Mouse (Mus musculus): ENCODE measurements around the gene Ralgapa2. TPM values are rescaled to one million over a fixed set of nuclear protein-coding genes. Genes with fewer than 3 reads are reported as not detected.

Gene Ralgapa2
- total RNA-seq, 2 experiments from 2014 or later: 6.4 to 7.3 TPM

DNA sequence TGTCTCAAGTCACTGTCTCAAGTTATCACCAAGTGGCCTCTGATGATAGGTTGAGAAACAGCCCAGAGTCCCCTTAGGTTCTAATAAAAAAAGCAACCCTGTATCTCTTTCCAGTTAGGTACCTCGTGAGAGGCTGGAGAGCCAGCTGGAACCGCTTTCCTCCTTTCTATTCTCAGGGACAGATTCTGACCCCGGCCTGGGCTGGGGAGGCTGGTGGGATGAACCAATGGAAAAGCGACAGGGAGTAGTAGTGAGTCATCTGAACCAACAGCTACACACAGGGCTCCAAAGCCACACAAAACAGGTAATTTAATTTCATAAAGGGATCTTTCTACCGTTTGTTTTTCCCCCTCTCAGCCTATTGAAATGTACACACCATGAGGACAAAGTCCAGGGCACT is 233.8 kb downstream of the Ralgapa2 start:
- DNase-seq: no peak
- intact Hi-C loops (cut with DNase I): no loop called here

- DNase-seq: no peak
- intact Hi-C loops (cut with DNase I): no loop called here
Observed at GRCm38 (mm10) chr2:146266539-146266938, 245.6 kb downstream of the Ralgapa2 start.

DNA sequence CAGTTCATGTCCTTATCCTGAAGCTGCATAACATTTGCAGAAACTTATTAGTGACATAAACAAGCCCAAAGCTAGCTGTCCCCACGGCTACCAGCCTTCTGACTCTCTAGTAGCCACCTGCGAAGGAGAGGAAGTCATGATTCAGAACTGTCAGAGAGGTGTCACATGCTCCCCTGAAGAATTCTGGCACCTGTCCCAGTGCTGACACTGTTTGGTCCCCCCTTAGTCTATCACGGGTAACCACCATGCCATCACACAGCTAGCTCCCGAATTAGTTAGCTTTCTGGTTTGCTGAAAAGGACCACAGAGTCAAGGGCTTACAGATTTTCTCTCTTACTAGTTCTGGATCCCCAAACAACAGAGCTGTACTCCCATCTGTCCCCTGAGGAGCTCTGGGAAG is 247.1 kb downstream of the Ralgapa2 start:
- intact Hi-C loops (cut with DNase I): no loop called here
- DNase-seq: no peak

GRCm38 (mm10) chr2:146262966-146263365 is 249.2 kb downstream of the Ralgapa2 start:
- DNase-seq: no peak
- intact Hi-C loops (cut with DNase I): no loop called here

GRCm38 (mm10) chr2:146262215-146262614 is 249.9 kb downstream of the Ralgapa2 start:
- intact Hi-C loops (cut with DNase I): no loop called here
- no peak for DNase-seq

- intact Hi-C loops (cut with DNase I): no loop called here
Observed at GRCm38 (mm10) chr2:146261146-146261545, 251.0 kb downstream of the Ralgapa2 start.

DNA sequence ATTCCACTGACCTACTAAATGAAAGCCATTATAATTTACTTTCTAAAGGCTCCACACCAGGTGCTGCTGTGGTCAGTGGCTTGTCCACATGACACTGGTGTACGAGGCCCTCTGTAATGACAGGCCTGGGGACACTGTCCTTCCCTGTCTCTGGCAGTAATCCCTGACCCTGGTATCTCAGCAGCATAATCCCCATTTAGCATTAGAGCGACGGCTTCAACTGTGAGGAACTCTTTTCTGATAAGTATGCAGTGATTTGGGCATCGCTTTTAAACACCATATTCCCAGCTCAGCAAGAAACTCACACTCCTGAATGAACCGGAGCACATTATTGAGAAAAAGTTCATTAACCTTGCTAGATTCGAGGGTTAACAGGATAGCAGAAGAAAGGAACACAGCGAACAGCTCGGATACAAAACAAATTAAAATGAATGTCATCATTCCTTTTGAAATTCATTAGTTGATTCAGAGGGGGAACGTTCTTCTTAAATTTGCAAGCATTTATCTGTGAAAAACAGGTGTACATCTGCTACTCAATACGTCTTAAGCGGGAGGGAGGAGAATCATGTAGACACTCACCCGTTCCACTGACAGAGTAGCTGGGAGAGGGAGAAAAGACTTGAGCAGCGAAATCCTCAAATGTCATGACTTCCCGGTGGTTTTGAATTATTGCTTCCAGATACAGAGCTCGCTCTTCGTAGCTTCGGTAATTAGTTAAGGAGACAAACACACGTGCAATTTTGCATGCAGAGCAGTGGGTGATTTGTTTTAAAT is 252.2 kb downstream of the Ralgapa2 start:
- intact Hi-C loops (cut with DNase I): no loop called here
- DNase-seq: no peak

More at GRCm38 (mm10) chr2:146261146-146261545, 251.0 kb downstream of the Ralgapa2 start:
- DNase-seq: no peak

DNA sequence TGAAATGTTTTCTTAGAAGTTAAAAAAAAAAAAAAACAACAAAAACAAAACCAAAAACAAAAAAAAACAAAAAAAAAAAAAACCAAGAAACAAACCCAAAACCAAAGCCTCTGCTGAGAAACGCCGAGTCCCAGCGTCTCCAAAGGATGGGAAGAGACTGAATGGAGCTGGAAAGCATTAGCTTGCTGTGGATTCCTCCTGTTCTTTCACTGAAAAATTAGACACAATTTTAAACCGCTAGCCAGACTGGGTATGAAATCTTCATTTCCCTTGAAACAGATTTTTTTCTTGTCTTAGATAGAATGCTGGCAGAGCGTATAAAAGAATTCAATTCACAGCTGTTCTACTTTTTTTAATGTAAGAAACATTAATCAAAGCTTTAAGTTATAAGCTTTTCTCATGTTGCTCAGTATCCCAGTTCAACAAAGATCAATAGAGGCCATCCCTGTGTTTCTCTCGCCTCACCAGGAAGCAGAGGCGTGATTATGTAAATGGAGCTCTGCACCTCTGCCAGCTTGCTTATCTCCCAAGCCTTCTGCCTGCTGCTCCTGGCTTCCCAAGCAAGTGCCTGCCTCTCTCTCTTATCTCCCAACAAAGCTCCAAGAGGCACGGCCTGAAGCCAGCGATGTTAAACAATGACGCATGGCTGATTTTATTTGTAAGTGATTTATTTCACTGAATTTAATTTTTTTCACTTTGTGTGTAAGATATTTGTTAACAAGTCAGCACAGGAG is 253.2 kb downstream of the Ralgapa2 start:
- intact Hi-C loops (cut with DNase I): no loop called here
- no peak for DNase-seq

- intact Hi-C loops (cut with DNase I): no loop called here
- no peak for DNase-seq
Observed at GRCm38 (mm10) chr2:146257609-146258008, 254.5 kb downstream of the Ralgapa2 start.

GRCm38 (mm10) chr2:146257037-146257436 is 255.1 kb downstream of the Ralgapa2 start:
- intact Hi-C loops (cut with DNase I): no loop called here
- no peak for DNase-seq

DNA sequence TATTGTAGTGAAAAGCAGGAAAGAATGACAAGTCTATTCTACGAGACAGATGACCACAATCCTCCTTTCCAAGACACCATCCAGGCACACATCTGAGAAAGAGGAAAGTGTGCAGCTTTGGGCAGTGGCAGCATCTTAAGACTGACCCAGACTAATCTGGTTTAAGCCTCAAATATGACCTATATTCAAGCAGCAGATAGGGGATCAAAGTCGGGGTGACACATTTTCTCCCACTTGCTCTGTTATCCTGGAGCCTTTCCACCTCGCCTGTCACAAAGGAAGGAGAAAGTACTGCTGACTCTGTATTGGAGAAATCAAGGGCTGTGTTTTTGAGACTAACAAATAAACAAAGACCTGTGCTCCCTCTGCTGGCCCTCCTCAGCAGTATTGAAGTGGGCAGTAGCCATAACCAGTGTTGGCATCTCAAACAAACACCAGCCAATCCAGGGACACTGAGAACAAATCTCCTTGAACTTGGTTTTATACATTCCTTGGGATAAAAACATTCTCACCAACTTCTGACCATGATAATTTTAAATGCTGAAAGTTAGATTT is 255.7 kb downstream of the Ralgapa2 start:
- intact Hi-C loops (cut with DNase I): no loop called here
- no peak for DNase-seq

DNA sequence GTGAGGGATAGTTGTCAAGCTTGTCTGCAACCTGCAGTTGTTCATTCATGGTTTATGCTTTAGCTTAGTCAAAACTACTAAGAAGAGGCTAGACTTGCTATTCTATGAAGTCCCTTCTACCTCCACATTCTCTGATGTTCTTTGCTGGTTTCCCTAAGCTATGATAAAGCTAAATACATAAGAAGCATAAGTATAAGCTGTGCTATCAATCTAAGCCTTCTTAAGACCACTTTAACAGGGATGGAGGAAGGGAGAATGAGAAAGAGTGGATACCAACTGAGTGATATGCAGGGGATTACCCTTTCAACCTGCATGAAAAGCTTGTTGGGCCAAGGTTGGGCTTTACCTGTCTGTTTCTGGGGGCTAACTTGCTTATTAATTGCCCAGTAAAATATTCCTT is 256.5 kb downstream of the Ralgapa2 start:
- DNase-seq: no peak
- intact Hi-C loops (cut with DNase I): no loop called here

- DNase-seq: no peak
- intact Hi-C loops (cut with DNase I): no loop called here
Observed at GRCm38 (mm10) chr2:146254387-146254786, 257.8 kb downstream of the Ralgapa2 start.

DNA sequence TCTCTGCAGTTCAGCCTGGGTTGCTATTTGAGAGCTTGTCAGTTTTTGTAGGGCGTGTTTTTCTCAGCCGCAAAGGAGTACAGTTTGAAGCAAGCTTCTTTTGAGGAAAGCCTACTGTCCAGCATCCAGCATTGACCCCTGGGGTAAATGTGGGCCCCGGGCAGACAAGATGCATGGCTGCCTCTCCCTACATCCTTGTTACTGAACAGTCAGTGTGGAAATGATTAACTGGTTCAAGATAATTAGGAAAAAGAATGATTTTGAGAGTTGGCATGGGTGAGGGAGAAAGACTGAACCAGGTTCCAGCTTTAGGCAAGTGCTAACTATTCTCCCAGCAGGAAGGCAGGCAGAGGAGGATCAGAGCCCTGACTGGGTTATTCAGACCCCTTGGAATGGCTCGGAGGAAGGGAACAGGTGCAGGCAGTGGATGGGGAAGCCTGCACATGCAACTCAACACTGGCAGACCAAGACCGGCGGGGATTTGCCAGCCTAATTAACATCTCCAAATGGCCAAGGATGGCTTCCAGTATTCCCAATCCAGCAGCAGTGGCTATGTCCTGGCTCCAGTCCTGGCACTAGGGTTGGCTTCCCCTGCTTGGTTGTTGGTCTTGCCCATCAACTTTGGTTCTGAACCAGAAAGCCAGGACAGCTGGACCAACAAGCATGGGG is 261.8 kb downstream of the Ralgapa2 start:
- intact Hi-C loops (cut with DNase I): no loop called here
- no peak for DNase-seq

GRCm38 (mm10) chr2:146249033-146249432 is 263.1 kb downstream of the Ralgapa2 start:
- intact Hi-C loops (cut with DNase I): no loop called here
- no peak for DNase-seq

GRCm38 (mm10) chr2:146247576-146247975 is 264.6 kb downstream of the Ralgapa2 start:
- intact Hi-C loops (cut with DNase I): no loop called here
- no peak for DNase-seq

DNA sequence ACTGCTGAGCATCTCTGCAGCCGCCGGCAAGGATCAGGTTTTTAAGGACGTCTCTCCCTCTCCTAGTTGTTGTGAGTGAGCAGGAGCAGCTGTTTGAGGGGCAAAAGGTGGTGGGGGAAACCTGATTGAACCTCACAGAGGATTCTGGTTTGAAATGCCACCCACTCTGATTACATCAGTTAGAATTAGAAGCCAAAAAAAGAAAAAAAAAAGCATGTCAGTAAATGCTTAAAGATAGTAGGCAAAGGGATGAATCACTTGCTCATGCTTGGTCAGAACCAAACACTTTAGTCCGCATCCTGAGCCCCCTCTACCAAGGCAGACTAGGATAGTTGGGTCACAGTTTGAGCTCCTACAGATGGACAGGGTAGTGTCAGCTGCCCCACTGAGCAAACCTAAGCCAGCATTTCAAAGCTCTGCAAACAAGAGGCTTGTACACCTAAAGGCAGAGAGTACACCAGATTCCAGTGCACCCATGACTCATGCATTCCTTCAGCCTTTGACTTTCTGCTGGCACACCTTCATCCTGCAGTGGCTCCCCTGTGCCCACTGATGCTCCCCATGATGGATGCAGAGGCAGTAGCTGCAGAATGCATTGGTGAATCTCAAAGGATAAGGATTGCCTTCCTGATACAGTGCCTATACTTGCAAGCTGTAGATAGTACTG is 265.6 kb downstream of the Ralgapa2 start:
- DNase-seq: no peak
- intact Hi-C loops (cut with DNase I): no loop called here

DNA sequence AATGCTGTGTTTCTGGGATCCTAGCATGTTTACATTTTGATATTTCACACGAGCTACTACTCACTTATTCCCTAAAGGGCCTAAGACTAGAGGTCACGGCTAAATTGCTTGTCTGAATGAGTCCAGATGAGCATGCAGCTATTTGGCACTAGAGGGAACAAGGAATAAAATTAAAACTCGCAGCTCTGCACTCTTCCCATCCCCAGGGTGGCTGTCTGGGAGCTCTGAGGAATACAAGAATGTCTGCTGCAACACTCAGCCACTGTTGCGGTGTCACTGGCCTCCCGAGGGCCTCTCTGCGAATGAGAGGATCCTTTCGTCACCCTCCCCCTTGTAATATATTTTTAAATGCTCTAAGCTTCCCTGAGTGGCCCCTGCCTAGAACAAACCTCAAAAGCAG is 266.7 kb downstream of the Ralgapa2 start:
- DNase-seq: no peak
- intact Hi-C loops (cut with DNase I): no loop called here

- DNase-seq: no peak
- intact Hi-C loops (cut with DNase I): no loop called here
Observed at GRCm38 (mm10) chr2:146244049-146244448, 268.1 kb downstream of the Ralgapa2 start.

- intact Hi-C loops (cut with DNase I): loop anchor here (10.0 kb wide), 1 partner anchor 346 kb away; no protein-coding TSS in a partner anchor
- no peak for DNase-seq
Observed at GRCm38 (mm10) chr2:146239196-146239747, 272.9 kb downstream of the Ralgapa2 start.
